Mouse (Mus musculus) midbrain, postnatal 0 days (tissue): Measurements from ENCODE around the gene Rab44. TPM values are rescaled to one million over a fixed set of nuclear protein-coding genes. Genes with fewer than 3 reads are reported as not detected.

Source experiments
- ATAC-seq: fragments of 200-750 bp; cut with Nextera tagmentation; 2 replicates; pipeline ENCODE4 v1.8.0; 2017; ENCODE audit warnings: moderate number of reproducible peaks, mild to moderate bottlenecking, moderate TSS enrichment, moderate library complexity; ENCODE audit not compliant: low FRiP score
- DNase-seq: peaks from one replicate; pipeline ENCODE4 v3.0.0-alpha.2; 2015; ENCODE audit warnings: low spot score
- H3K27ac ChIP-seq: fragments of 300-500 bp; sonication (generic); 2 replicates; pipeline ENCODE4 v1.5.1; 2014; ENCODE audit warnings: low read depth, mild to moderate bottlenecking, low read length, mixed read lengths
- H3K27me3 ChIP-seq: fragments of 300-500 bp; sonication (generic); 2 replicates; pipeline ENCODE4 v1.6.1; 2014; ENCODE audit warnings: low read length, control low read depth, mixed read lengths; ENCODE audit not compliant: insufficient read depth
- H3K36me3 ChIP-seq: fragments of 300-500 bp; sonication (generic); 2 replicates; pipeline ENCODE4 v1.6.1; 2014; ENCODE audit warnings: low read length, control low read depth, mixed read lengths; ENCODE audit not compliant: insufficient read depth
- H3K4me1 ChIP-seq: fragments of 300-500 bp; sonication (generic); 2 replicates; pipeline ENCODE4 v1.6.1; 2014; ENCODE audit warnings: mild to moderate bottlenecking, control low read depth, antibody characterized with exemption, low read length, mixed read lengths; ENCODE audit not compliant: insufficient read depth
- H3K4me2 ChIP-seq: fragments of 300-500 bp; sonication (generic); 2 replicates; pipeline ENCODE4 v1.6.1; 2014; ENCODE audit warnings: low read depth, mild to moderate bottlenecking, low read length, mixed read lengths; ENCODE audit not compliant: poor library complexity, severe bottlenecking
- H3K4me3 ChIP-seq: fragments of 300-500 bp; sonication (generic); 2 replicates; pipeline ENCODE4 v1.5.1; 2014; ENCODE audit warnings: low read depth, mild to moderate bottlenecking, low read length, moderate library complexity
- H3K9ac ChIP-seq: fragments of 300-500 bp; sonication (generic); replicated peaks from 2 replicates; pipeline ENCODE4 v1.6.1; 2014; ENCODE audit warnings: mild to moderate bottlenecking, low read length, moderate library complexity, mixed read lengths; ENCODE audit not compliant: poor library complexity, severe bottlenecking
- H3K9me3 ChIP-seq: fragments of 300-500 bp; sonication (generic); 2 replicates; pipeline ENCODE4 v1.6.1; 2016; ENCODE audit warnings: low read length, control low read depth
- CTCF ChIP-seq: IDR thresholded peaks from 2 replicates; pipeline ENCODE4 v1.5.1; 2016; ENCODE audit warnings: antibody characterized with exemption, mild to moderate bottlenecking
- WGBS: fragments of 180-500 bp; shearing (Covaris S2); extraction: QIAGEN DNeasy Blood & Tissue Kit; methylation state at CpG from one replicate; pipeline ENCODE4 v1.1.7; 2014; 5-methylcytosine and 5-hydroxymethylcytosine counted together
- polyA plus RNA-seq: library from polyadenylated mRNA; unstranded; fragments of >200 nt; fragmentation: Nextera tagmentation; extraction: Ambion mirVana; gene quantifications from 2 replicates; pipeline ENCODE4 v1.2.1, GENCODE M21; 2015
- total RNA-seq: library from RNA; depleted of rRNA; stranded (reverse); fragments of >200 nt; gene quantifications from 2 replicates; pipeline ENCODE4 v1.2.3, GENCODE M21; 2014

The Rab44 gene
- total and polyA plus RNA-seq, 2 experiments from 2014 or later: not detected

DNA sequence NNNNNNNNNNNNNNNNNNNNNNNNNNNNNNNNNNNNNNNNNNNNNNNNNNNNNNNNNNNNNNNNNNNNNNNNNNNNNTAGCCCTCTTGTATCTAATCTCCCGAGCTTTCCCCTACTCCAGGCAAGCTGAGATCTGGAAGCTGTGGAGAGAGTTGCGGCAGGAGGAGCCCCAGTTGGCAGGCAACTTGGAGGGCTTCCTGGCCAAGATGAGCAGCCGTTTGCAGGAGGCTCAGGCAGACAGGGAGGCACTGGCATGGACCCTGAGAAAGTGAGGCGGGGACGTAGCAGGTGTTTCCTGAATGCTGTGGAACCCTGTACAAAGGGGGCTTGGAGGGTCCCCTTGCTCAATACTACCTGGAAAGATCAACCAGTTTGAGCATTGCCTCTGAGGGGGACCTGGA lies 21.1 kb downstream of the Rab44 start:
- 76% methylated on average over 5 of the region's 5 CpGs for WGBS
- H3K9ac ChIP-seq: no peak overlapping the region
- H3K36me3 ChIP-seq: no peaks in the 10 kb centered on the region
- no peaks in the 10 kb centered on the region for H3K9me3 ChIP-seq
- no peak for TF ChIP-seq CTCF
- no peak overlapping the region for H3K4me2 ChIP-seq
- no peak for ATAC-seq
- no peak for DNase-seq
- no peaks in the 10 kb centered on the region for H3K27me3 ChIP-seq
- H3K4me1 ChIP-seq: no peaks in the 10 kb centered on the region
- H3K4me3 ChIP-seq: no peak overlapping the region
- H3K27ac ChIP-seq: no peak overlapping the region

- 67% methylated on average over 6 of the region's 6 CpGs for WGBS
- no peaks in the 10 kb centered on the region for H3K27me3 ChIP-seq
- no peak overlapping the region for H3K27ac ChIP-seq
- ATAC-seq: no peak
- DNase-seq: peak; percentile 20
- H3K4me2 ChIP-seq: no peak overlapping the region
- no peak overlapping the region for H3K9ac ChIP-seq
- no peaks in the 10 kb centered on the region for H3K9me3 ChIP-seq
- TF ChIP-seq CTCF: no peak
- no peak overlapping the region for H3K4me3 ChIP-seq
- no peaks in the 10 kb centered on the region for H3K4me1 ChIP-seq
- no peaks in the 10 kb centered on the region for H3K36me3 ChIP-seq
Observed at GRCm38 (mm10) chr17:29136236-29136635, 22.3 kb downstream of the Rab44 start.

GRCm38 (mm10) chr17:29137906-29138305 lies 24.0 kb downstream of the Rab44 start:
- Histone ChIP-seq H3K4me2 (no peak overlapping the region), H3K4me1 (no peaks in the 10 kb centered on the region), H3K4me3 (no peak overlapping the region), H3K36me3 (no peaks in the 10 kb centered on the region), H3K9ac (no peak overlapping the region), H3K9me3 (no peaks in the 10 kb centered on the region), H3K27ac (no peak overlapping the region), H3K27me3 (no peaks in the 10 kb centered on the region)
- ATAC-seq (no peak), DNase-seq (no peak)
- WGBS: 79% methylated on average over 7 of the region's 7 CpGs
- TF ChIP-seq CTCF: no peak

DNA sequence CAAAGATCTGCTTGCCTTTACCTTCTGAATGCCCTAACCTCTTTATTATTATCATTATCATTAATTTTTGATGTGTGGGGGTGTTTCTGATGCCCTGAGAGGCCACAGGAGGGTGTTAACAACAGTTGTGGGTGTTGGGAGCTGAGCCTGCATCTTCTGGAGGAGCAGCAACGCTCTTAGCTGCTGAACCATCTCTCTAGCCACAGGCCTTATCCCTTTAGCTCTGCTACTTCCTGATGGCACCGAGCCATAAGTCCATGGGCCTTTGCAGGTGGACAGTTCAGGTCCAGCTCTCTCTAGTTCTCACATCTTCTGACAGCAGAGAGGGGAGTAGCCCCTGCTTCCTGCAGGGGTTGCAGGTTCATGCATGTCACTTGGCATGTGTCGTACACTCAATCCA lies 27.6 kb downstream of the Rab44 start:
- ATAC-seq (no peak), DNase-seq (no peak)
- TF ChIP-seq CTCF: no peak
- Histone ChIP-seq H3K9ac (no peak overlapping the region), H3K36me3 (no peaks in the 10 kb centered on the region), H3K4me1 (no peaks in the 10 kb centered on the region), H3K9me3 (no peaks in the 10 kb centered on the region), H3K4me2 (no peak overlapping the region), H3K4me3 (no peak overlapping the region), H3K27me3 (no peaks in the 10 kb centered on the region), H3K27ac (no peak overlapping the region)
- 84% methylated on average over 3 of the region's 3 CpGs for WGBS

DNA sequence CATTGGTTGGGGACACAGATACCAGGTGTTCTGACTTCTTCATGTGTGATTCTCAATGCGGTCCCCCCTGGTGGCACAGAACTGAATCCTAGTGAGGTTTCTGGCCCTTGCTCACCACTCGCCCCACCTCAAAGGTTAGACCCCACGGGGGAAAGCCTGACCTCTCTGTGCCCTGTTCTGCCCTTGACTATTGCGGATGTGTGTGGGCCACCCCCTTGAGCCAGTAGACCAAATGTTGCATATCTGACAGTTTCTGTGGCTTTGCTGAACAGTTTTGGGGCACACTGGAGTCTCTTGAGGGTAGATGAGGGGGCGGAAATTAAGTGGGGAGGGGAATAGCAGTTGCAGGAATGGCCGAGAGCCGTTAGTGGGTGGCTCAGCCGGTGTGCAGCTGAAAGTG lies 29.3 kb downstream of the Rab44 start:
- Histone ChIP-seq H3K4me1 (no peaks in the 10 kb centered on the region), H3K27me3 (no peaks in the 10 kb centered on the region), H3K4me2 (no peak overlapping the region), H3K9me3 (no peaks in the 10 kb centered on the region), H3K4me3 (no peak overlapping the region), H3K36me3 (no peaks in the 10 kb centered on the region), H3K9ac (no peak overlapping the region), H3K27ac (no peak overlapping the region)
- no peak for DNase-seq
- WGBS: 86% methylated on average over 8 of the region's 8 CpGs
- no peak for TF ChIP-seq CTCF
- ATAC-seq: no peak

DNA sequence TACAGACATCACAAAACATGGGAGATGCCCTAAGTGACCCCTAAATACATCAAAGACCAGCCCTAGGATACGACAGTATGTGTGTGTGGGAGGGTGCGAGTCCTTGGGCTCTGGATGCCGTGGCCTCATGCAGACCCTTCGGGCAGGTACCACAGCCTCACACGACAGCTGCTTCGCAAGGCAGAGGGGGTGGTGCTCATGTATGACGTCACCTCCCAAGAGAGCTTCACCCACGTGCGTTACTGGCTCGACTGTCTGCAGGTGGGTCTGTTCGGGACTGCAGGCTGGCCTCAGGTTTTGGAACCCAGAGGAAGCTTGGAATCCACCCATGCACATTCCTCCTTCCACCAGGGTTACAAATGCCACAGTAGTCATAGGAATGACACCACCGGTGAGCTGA lies 31.2 kb downstream of the Rab44 start:
- Histone ChIP-seq H3K9me3 (no peaks in the 10 kb centered on the region), H3K9ac (no peak overlapping the region), H3K4me3 (no peak overlapping the region), H3K4me2 (no peak overlapping the region), H3K27me3 (no peaks in the 10 kb centered on the region), H3K27ac (no peak overlapping the region), H3K36me3 (no peaks in the 10 kb centered on the region), H3K4me1 (no peaks in the 10 kb centered on the region)
- WGBS: 94% methylated on average over 12 of the region's 12 CpGs
- ATAC-seq: no peak
- TF ChIP-seq CTCF: no peak
- no peak for DNase-seq
